Mouse (Mus musculus): ENCODE data around the gene Rfxank.

GRCm38 (mm10) chr8:70120667-70121066, 18.3 kb downstream of the Rfxank start, which contains the start of gene Ncan:
- no peak for TF ChIP-seq GATA1 (IDR thresholded peaks at IDR 0.05; ENCODE audit: low read length)
- no peak for TF ChIP-seq TAL1 (IDR thresholded peaks at IDR 0.05; ENCODE audit: low read length)
